Mouse (Mus musculus): Measurements from ENCODE around the gene Gm26620. TPM values are rescaled to one million over a fixed set of nuclear protein-coding genes. Genes with fewer than 3 reads are reported as not detected.

Gene Gm26620
- total RNA-seq, 2 experiments from 2014 or later = 0.45 to 0.76 TPM

DNA sequence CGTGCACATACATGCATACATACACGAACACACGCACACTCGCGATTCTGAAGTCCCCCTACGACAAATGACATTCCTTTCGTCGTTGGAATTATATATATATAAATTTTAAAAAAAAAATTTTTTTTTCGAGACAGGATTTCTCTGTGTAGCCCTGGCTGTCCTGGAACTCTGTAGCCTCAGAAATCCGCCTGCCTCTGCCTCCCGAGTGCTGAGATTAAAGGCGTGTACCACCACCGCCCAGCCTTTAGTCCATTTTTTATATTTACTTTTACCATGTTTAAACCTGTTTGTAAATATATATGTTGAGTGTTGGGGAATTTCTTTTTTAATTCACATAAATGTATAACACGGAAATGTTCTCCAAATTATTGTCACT lies 16.0 kb upstream of the Gm26620 start:
- no peak for DNase-seq

- DNase-seq = no peak
Observed at GRCm38 (mm10) chr1:170871402-170871801, 13.5 kb upstream of the Gm26620 start.

DNA sequence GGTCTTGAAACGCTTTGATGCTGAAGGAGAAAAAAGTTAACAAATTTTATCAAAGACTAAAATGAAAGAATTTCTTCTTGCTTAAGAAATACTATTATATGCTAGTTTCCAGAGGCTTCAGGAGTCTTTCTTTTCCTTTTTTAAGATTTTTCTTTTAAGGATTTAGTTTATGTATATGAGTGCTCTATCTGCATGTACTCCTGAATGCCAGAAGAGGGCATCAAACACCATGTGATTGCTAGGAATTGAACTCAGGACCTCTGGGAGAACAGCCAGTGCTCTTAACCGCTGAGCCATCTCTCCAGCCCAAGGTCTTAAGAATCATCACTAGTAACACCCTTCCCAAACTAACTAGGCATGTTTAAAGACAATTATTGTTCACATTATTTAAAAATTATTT lies 12.9 kb upstream of the Gm26620 start:
- no peak for DNase-seq

GRCm38 (mm10) chr1:170875676-170876075 lies 9.2 kb upstream of the Gm26620 start:
- no peak for DNase-seq

GRCm38 (mm10) chr1:170876906-170877305 lies 8.0 kb upstream of the Gm26620 start:
- peak; percentile 37 for DNase-seq

DNA sequence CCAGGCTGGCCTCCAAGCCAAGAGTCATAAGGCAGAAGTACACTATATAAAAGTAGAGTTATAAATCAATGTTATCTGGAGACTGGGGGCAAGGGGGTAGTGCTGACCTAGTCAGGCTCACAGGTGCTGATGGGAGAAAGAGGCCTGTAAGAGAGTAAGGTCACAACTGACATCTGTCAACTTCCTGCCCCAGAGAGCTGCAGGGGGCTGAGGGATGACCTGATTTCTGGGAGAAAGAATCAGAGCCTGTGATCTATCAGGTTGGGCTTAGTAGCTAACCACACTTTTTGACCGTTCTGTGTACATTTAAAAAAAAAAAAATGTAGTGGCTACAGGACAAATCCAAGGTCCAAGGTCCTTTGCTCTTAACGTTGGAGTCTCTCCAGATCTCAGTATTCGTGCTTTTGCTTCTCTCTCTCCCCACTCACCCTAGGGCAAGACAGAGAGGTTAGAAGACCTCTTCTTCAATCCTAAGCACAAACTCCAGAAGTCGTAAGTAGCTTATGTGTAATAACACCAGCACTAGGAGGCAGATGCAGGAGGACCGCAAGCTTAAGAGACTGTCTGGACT lies 1.9 kb upstream of the Gm26620 start:
- no peak for DNase-seq

GRCm38 (mm10) chr1:170884390-170884789 lies 475 bp upstream of the Gm26620 start:
- no peak for DNase-seq

DNA sequence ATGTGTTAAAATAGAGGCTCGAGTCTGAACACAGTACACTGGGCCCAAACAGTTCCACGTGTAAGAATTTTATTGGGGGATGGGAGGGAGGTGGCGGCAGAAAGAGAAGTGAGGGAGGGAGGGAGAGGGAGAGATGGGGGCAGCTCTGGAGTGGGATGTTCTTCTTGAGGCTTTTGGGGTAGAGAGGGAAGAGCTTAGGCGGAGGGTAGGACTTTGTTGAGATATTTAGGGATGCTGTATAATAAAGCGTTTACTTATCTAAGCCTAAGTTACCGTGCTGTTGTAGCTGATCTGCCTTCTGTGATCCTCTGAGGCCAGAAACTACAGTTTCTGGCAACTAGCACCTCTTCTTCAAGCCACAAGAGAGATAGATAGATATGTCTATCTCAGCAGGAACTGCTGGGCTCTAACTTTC lies 1.2 kb downstream of the Gm26620 start:
- no peak for DNase-seq

- no peak for DNase-seq
Observed at GRCm38 (mm10) chr1:170889310-170889709, 4.4 kb downstream of the Gm26620 start.

GRCm38 (mm10) chr1:170891646-170892045 lies 6.8 kb downstream of the Gm26620 start:
- no peak for DNase-seq

DNA sequence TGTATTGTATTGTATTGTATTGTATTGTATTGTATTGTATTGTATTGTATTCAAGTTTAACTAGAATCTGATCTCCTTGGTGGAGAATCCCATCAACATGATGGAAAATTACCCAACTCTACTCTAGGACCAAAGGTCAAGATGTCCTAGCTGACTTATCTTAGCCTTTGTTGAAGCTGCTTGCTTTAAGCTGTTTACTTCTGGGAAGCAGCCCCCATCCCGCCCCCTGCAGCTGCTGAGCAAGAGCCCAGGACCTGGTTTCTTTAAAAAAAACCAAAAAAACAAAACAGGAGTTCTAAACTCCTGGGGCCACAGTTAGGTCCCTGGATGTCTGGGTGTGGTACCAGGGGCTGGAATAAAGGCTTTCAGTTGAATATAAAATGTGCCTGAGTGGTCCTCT lies 7.4 kb downstream of the Gm26620 start:
- DNase-seq = no peak

DNA sequence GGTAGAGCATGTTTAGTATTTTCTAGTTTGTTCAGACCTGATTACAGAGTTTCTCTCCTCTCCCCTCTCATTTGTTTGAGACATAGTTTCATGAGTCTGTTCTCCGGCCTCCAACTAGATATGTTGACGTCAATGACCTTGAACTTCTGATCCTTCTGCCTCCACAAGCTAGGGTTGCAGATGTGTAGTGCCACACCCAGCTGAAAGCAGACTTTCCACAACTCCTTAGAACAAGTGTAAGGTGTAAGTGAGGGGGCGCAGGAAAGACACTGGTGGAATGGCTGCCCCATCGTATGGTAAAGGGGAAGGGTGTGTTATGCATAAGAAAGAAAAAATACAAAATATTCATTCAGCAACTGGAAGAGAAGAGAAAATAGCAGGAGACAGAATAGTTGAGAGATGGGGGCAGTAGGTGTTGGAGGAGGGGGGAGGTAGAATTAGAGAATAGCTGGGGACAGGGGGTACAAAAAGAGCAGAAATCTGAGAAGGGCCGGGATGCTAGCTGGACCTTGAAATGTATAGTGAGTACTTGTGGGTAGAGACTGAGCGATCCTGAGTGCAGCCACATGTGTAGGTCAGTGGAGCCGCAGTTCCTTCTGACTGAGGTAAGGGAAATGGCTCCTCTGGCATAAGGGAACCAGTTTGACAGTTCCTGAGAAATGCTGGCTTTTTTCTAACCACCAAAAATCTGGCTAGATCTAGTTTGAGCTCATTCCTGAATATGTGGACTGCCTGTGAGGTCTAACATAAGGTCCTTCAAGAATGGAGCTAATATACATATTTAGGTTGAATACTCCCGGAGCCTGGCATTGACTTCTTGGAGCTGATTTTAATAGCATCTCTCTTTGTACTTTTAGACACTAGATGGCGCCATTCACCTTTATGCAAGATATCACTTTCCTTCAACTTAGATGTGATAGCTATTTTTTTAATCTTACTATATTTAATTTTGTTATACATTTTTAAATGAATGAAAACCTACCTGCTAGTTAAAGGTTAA lies 10.0 kb downstream of the Gm26620 start:
- no peak for DNase-seq

DNA sequence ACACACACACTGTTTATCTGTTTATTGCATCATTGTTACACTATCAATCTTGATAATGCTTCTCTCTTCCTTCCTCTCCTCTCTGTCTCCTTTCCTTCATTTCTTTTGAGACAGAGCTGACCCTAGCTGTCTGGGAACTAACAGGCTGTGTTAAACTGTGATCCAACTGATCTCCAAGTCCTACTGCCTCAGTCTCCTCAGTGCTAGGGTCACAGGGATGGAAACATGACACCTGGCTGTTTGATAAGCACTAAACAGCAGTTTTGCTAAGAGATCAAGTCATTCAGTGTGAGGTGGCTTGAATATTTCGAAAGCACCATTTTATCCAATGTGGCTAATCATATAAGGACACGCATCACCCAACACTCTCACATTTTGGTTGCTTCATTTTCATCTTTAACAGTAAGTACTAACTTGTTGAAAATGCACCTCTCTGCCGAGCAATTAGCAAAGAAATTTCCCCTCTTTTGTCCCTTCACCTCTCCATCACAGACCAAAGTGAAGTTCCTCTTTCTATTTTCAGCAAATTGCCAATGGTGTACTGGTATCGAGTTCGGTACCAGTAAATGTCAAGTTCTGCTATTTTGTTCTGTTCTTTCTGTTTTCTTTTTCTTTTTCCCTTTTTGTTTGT lies 11.9 kb downstream of the Gm26620 start:
- DNase-seq = no peak

DNA sequence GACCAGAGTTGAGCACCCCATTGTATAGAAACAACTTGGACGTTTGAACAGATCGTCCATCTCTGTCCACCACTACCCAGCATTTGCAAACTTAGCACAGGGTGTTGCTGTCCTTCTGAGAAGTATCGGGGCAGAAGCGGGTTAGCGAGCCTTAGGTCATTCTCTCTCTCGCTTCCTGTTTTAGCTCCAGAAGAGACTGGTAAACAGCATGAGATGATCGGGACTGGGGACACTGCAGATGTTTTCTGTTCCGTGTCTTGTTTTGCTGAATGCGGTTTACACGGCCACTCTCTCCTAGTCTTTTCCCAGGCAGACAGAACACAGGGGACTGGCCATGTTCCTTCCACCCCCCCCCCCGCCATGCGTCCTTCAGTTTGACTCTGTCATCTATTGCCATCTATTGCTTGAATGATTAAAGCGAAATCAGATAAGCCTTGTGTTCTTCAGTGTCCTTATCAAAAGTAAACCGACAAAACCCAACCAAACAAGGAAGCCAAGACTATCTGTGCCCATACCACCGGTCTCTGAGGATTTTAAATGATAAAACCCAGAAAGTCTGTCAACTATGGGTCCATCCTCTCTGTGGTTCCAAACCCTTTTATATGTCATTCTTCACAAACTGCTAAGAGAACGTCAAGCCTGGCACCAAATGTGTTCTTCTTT lies 13.7 kb downstream of the Gm26620 start:
- no peak for DNase-seq

DNA sequence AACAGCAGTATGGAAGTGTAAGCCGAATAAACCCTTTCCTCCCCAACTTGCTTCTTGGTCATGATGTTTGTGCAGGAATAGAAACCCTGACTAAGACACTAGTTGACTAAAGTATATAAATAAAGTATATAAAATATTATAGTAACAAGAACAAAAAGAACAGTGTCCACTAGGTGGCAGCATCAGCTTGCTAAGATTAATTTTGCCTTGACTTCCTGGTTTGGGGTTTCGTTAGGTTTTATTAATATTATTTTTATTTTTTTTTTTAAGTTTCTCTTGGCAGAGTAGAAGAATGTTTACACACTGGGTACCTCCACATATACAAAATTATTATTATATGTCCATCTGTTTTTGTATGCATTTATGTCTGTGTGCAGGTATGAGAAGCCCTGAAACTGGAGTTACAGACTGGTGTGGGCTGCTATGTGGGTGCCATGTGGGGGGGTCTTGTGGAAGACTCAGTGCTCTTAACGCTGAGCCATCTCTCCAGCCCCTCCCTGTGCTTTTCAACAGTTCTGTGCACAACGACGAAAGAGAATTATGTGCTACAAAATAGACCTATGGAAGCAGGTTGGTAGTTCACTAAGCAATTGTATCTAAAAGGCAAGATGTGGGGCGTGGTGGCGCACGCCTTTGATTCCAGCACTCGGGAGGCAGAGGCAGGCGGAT lies 16.1 kb downstream of the Gm26620 start:
- peak; percentile 68 for DNase-seq

DNA sequence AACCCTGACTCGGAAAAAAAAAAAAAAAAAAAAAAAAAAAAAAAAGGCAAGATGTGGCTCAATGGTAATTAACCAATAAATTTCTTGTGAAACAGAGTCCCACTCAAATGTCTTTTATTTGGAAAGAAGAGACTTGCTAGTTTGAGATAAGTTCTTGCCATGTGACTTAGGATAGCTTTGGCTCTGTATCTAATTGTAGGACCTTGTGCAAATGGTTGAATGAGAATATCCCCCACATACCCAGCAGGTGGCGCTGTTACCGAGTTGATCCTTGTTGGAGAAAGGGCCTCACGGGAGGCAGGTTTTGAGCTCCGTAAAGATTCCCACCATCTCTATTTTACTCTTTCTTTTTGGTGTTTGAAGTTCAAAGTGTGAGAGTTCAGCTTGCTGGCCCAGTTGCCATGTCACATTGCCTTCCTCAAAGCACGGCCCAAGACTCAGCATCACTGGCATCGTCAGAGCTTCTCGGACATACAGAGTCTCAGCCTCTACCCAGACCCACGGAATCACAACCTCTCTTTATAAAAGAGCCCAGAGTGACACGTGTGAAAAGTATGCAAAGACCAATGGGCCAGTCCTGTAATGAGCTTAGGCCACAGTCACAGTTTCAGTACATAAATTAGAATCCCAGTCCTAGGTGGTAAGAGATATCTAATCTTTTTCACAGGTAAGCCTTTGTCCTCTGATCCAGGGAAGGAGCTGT lies 16.8 kb downstream of the Gm26620 start:
- peak; percentile 92 for DNase-seq

DNA sequence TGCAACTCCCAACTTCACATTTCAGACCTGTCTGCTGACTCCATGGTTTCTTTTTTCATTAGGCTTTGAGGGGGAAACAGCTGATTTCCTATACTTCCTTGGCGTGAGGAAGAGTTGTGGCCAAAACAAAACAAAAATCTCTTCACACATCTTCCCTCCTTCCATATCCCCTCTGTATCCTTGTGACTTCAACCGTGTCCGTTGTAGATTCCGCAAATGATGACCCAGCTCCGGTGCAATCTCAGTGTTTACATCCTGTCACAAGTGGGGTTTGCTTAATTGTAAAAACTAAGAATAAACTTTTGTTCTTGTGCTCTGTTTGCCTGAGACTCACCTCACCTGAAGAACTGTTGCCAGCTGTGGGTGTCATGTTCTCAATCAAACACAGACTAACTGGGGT lies 18.6 kb downstream of the Gm26620 start:
- no peak for DNase-seq

DNA sequence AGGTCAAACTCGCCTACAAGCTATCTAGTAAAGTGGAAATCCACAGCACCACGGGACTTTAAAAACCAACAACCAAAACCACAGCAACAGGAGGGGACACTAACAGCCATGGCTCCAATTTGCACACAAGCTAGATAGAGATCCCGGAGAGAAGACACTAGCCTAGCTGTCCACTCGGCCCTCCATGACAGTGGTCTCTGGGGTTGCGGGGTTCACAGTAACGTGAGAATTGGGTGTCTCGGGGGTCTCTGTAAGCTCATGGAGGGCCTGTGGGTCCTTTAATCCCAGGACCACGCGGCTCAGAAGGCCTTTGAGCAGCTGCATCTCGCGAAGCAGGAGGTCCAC lies 22.2 kb downstream of the Gm26620 start:
- no peak for DNase-seq

DNA sequence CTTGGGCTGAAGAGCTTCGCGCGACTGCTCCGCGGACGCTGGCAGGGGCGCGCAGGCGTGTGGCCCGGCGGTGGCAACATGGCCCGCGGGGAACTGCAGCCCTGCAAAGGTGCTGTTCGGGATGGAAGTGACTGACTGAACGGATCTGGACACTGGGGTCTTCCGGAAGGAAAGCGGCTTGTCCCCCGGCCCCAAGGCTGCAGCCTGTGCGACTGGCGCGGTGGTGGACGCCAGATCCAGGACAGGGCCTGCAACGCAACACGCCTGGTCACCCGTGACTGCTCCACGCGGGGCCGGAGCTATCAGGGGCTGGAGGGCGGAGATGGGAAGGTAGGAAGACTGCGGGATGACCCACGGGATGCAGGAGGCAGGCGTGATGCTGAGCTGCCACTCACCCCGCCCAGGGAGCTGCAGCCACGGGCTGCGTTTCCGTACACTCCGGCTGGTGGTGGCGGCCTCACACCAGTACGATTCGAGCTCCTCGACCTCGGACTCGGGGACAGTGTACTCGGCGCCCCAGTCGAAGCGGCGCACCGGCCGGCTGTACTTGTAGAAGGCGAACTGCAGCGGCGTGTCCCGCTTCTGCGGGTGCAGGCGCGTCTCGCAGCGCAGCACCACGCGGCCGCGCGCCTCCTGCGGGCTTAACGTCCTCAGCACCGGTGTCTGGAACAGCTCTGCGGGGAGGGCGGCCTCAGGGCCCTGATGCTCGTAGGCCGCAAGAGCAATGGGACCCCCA lies 22.8 kb downstream of the Gm26620 start:
- DNase-seq = peak; percentile 65

DNA sequence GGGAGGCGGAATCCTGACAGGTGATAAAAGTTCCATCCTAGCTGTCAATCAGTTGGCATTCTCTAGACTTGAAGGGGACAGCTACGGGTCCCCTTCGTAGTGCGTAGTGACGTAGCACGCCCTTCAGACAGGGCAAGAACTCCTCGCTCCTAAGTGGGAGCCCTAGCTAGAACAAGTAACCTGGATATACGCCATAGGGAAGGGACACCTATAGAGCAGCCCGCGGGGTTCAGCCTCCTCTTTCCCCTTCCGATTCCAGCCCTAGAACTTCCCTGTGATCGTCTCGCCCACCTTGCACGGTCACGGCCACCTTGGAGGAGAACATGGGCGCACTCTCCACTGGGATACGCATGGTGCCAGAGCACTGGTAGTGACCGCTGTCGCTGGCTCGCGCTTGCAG lies 23.5 kb downstream of the Gm26620 start:
- no peak for DNase-seq

Data from adrenal gland, postnatal 10 days (tissue).